Mouse (Mus musculus) midbrain, embryonic 12.5 days (tissue): Measurements from ENCODE around the gene Osgin1. TPM values are rescaled to one million over a fixed set of nuclear protein-coding genes. Genes with fewer than 3 reads are reported as not detected.
A peak's percentile ranks its signal among the peaks of the same experiment; 100 is the strongest.

Source experiments
- ATAC-seq: fragments of 200-750 bp; cut with Nextera tagmentation; 2 replicates; pipeline ENCODE4 v1.8.0; 2017; ENCODE audit warnings: low read depth, moderate TSS enrichment, moderate library complexity; ENCODE audit not compliant: low FRiP score
- H3K27ac ChIP-seq: fragments of 300-500 bp; sonication (generic); replicated peaks from 2 replicates; pipeline ENCODE4 v1.5.1; 2016; ENCODE audit warnings: mild to moderate bottlenecking
- H3K27me3 ChIP-seq: fragments of 300-500 bp; sonication (generic); 2 replicates; pipeline ENCODE4 v1.6.1; 2016; ENCODE audit warnings: mild to moderate bottlenecking
- H3K36me3 ChIP-seq: fragments of 300-500 bp; sonication (generic); 2 replicates; pipeline ENCODE4 v1.6.1; 2016
- H3K4me1 ChIP-seq: fragments of 300-500 bp; sonication (generic); 2 replicates; pipeline ENCODE4 v1.6.1; 2016
- H3K4me2 ChIP-seq: fragments of 300-500 bp; sonication (generic); replicated peaks from 2 replicates; pipeline ENCODE4 v1.6.1; 2016; ENCODE audit warnings: mild to moderate bottlenecking, moderate library complexity
- H3K4me3 ChIP-seq: fragments of 300-500 bp; sonication (generic); 2 replicates; pipeline ENCODE4 v1.5.1; 2016; ENCODE audit warnings: mild to moderate bottlenecking
- H3K9ac ChIP-seq: fragments of 300-500 bp; sonication (generic); replicated peaks from 2 replicates; pipeline ENCODE4 v1.6.1; 2016; ENCODE audit warnings: mild to moderate bottlenecking, moderate library complexity
- H3K9me3 ChIP-seq: fragments of 300-500 bp; sonication (generic); 2 replicates; pipeline ENCODE4 v1.6.1; 2016; ENCODE audit warnings: mild to moderate bottlenecking
- WGBS: fragments of 180-500 bp; shearing (Covaris S2); methylation state at CpG from one replicate; pipeline ENCODE4 v1.1.7; 2016; 5-methylcytosine and 5-hydroxymethylcytosine counted together
- polyA plus RNA-seq: library from polyadenylated mRNA; unstranded; fragments of >200 nt; fragmentation: Nextera tagmentation; extraction: Ambion mirVana; gene quantifications from 2 replicates; pipeline ENCODE4 v1.2.1, GENCODE M21; 2016

The Osgin1 gene
- polyA plus RNA-seq, 1 experiment from 2014 or later: 0.14 TPM

DNA sequence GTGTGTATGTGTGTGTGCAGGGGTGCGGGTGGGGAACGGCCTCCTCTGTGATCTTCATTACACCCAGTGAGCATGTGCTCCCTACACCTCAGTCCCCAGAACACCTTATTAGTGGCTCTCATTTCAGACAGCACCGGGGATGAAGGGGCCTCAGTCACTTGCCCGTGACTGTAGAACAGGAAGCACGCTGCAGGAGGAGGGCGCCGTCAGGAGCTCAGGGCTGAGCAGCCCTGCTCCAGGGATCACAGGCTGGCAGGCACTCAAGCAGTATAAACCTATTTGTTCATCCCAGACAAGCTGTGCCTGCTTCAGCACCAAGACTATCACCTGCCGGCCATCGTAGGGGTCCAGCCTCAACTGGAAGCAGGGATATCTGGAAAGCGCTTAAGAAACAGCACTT, 30.0 kb upstream of the Osgin1 start:
- H3K36me3 ChIP-seq: peaks cover 55% of the 10 kb centered on the region
- 76% methylated on average over 10 of the region's 10 CpGs for WGBS
- no peaks in the 10 kb centered on the region for H3K9me3 ChIP-seq
- H3K9ac ChIP-seq: no peak overlapping the region
- no peaks in the 10 kb centered on the region for H3K27me3 ChIP-seq
- H3K4me1 ChIP-seq: no peaks in the 10 kb centered on the region
- no peak for ATAC-seq
- no peak overlapping the region for H3K4me3 ChIP-seq
- no peak overlapping the region for H3K27ac ChIP-seq
- no peak overlapping the region for H3K4me2 ChIP-seq

DNA sequence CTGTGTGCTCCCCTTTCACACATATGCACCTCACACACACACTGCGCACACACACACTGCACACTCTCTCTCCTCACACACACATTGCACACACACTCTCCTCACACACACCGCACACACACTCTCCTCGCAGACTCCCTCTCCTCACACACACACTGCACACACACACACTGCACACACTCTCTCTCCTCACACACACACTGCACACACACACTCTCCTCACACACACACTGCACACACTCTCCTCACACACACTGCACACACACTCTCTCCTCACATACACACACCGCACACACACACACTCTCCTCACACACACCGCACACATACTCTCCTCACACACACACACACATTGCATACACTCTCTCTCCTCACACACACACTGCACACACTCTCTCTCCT, 29.3 kb upstream of the Osgin1 start:
- peaks cover 62% of the 10 kb centered on the region for H3K36me3 ChIP-seq

DNA sequence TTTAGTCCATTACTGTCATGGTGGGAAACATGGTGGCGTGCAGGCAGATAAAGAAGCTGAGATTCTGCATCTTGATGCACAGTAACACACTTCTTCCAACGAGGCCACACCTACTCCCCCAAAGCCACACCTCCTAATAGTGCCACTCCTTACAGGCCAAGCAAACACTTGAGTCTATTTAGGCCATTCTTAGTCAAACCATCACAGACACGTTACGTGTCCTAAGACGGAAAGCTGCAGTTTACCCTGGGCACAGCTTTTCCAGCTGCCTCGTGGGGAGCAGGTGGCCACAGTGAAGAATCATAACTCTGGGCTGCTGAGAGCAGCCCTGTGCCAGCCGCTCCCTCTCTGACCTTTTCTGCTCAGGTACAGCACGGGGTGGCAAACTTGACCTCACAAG, 25.6 kb upstream of the Osgin1 start:
- no peak overlapping the region for H3K27ac ChIP-seq
- 90% methylated on average over 8 of the region's 8 CpGs for WGBS
- H3K4me1 ChIP-seq: 0 out of 2 replicates have a peak, but pooled peaks cover 4% of the 10 kb centered on the region
- ATAC-seq: no peak
- 0 out of 2 replicates have a peak, but pooled peaks cover under 1% of the 10 kb centered on the region for H3K27me3 ChIP-seq
- no peak overlapping the region for H3K9ac ChIP-seq
- peaks cover 66% of the 10 kb centered on the region for H3K36me3 ChIP-seq
- H3K9me3 ChIP-seq: no peaks in the 10 kb centered on the region
- H3K4me2 ChIP-seq: no peak overlapping the region
- no peak overlapping the region for H3K4me3 ChIP-seq

More for the DNA sequence above, 29.3 kb upstream of the Osgin1 start:
- Histone ChIP-seq H3K4me2 (no peak overlapping the region), H3K9ac (no peak overlapping the region), H3K4me1 (no peaks in the 10 kb centered on the region), H3K27me3 (no peaks in the 10 kb centered on the region), H3K27ac (no peak overlapping the region), H3K9me3 (no peaks in the 10 kb centered on the region), H3K4me3 (no peak overlapping the region)
- WGBS: 97% methylated on average over 5 of the region's 5 CpGs
- ATAC-seq: no peak

DNA sequence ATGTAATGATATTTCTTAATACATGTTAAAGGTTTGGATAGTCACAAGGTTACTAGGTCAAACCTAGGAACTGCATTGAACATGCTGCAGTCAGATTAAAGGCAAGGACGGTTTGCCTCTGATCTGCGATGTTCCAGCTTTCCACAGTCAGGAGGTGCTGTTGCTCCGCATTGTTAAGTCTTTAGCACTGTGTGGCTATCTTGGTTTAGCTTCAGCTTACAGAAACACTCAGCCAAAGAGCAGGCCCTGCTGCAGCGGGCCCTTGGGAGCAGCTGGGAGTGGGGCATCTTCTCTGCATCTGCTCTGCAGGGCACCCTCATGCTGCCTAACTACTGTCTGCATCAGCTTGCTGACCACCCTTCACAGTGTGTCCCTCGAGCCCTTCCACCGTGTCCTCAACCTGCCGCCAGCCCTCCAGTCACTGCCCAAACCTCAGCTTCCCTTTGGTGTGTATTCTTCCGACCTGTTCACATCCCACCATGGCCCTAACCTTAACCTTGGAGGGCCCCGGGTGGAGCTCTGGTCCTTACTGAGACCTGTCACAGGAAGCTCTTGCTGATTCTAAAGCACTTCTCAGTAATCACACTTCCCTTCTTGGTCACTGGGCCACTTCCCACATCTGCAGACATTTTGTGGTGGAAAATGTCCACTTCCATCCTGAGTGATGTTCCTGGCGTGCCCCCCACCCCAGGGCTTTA, 21.7 kb upstream of the Osgin1 start:
- WGBS: 58% methylated on average over 10 of the region's 10 CpGs
- Histone ChIP-seq H3K4me3 (no peak overlapping the region), H3K9me3 (no peaks in the 10 kb centered on the region), H3K27me3 (peaks cover 17% of the 10 kb centered on the region; the same call in 1 of the 2 replicates), H3K27ac (no peak overlapping the region), H3K4me2 (no peak overlapping the region), H3K4me1 (0 out of 2 replicates have a peak, but pooled peaks cover 4% of the 10 kb centered on the region), H3K36me3 (peaks cover 43% of the 10 kb centered on the region), H3K9ac (no peak overlapping the region)
- peak; percentile 32; the same call in 1 of the 2 replicates for ATAC-seq

DNA sequence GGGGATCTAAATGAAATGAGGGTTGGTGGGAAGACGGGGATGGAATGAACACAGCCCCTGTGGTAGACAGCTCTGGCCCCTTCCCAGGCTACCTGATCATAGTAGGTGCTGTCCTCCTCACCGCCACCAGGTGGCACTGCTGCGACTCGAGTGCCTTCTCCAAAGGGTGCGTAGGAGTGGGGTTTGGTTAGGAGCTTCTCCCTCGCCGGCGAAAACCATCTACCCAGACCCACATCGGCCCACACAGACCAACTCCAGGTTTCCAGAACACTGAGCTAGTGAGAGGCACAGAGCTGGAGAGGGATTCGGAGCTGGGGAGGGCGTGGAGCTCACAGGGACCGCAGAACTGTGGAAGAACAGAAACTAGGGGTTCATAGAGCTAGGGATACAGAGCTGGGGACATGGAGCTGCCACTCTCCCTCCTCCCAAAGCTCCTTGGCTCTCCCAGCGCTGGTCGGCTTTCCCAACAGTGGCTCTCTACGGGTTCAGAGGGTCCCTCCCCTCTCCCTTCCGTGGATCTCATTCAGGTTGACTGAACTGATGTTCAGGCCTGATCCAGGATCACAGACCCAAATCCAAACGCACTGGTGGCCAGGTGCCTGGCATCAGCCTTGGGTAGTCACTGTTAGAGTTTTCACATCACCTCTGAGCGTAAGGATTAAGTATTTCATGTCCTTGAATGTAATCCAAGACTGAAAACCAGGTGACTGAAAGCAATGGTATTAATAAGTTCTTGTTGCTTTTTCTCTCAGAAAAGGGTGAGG, 21.0 kb upstream of the Osgin1 start:
- 11% methylated on average over 18 of the region's 18 CpGs for WGBS
- 0 out of 2 replicates have a peak, but pooled peaks cover 4% of the 10 kb centered on the region for H3K4me1 ChIP-seq
- H3K4me3 ChIP-seq: peak overlapping the region; percentile 22; the same call in 1 of the 2 replicates
- H3K9ac ChIP-seq: peak overlapping the region; percentile 43
- peaks cover 17% of the 10 kb centered on the region; the same call in 1 of the 2 replicates for H3K27me3 ChIP-seq
- ATAC-seq: peak; percentile 84
- no peaks in the 10 kb centered on the region for H3K9me3 ChIP-seq
- peak overlapping the region; percentile 48 for H3K4me2 ChIP-seq
- no peak overlapping the region for H3K27ac ChIP-seq
- peaks cover 36% of the 10 kb centered on the region for H3K36me3 ChIP-seq

DNA sequence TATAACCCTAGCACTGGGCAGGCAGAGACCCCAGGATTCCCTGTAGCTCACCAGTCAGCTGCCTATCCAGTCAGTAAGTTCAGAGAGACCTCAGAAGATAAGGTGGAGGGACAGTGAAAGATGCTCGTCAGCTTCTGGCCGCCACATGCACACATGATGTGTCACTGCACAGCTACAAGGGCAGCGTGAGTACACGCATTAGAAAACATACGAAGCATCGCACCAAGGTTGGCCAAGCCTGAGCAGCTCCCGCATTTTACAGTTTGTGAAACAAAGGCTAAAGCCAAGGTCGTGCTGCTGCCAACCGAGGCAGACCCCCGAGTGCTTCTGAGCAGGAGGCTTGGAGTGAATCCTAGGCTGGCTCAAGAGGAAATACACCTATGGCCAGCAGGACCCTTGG, 20.3 kb upstream of the Osgin1 start:
- H3K9me3 ChIP-seq: no peaks in the 10 kb centered on the region
- H3K27ac ChIP-seq: no peak overlapping the region
- H3K4me3 ChIP-seq: no peak overlapping the region
- WGBS: 89% methylated on average over 10 of the region's 10 CpGs
- peaks cover 17% of the 10 kb centered on the region; the same call in 1 of the 2 replicates for H3K27me3 ChIP-seq
- ATAC-seq: no peak
- H3K4me1 ChIP-seq: 0 out of 2 replicates have a peak, but pooled peaks cover 4% of the 10 kb centered on the region
- no peak overlapping the region for H3K4me2 ChIP-seq
- peaks cover 29% of the 10 kb centered on the region for H3K36me3 ChIP-seq
- no peak overlapping the region for H3K9ac ChIP-seq

DNA sequence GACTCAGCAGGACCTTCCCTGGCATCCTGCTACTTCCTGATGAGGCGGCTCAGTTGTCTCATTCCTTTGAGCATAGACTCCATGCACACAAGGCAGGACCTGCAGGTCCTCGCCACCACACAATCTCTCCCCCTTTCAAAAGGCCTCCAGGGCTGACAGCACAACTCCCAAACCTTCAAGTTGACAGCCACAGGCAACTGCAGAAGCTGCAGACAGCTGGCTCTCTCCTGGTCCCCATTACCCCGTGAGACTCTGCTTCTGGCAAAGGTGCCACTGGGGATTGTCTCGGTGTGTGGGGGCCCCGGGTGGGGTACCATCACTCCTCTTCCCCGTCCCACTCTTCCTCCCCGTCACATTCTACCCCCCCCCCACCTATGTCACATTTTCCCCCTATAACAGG, 13.6 kb upstream of the Osgin1 start:
- Histone ChIP-seq H3K27me3 (peaks cover 2% of the 10 kb centered on the region; the same call in 1 of the 2 replicates), H3K27ac (no peak overlapping the region), H3K36me3 (no peaks in the 10 kb centered on the region), H3K4me1 (no peaks in the 10 kb centered on the region), H3K9ac (no peak overlapping the region), H3K4me2 (no peak overlapping the region), H3K4me3 (no peak overlapping the region), H3K9me3 (no peaks in the 10 kb centered on the region)
- WGBS: 79% methylated on average over 7 of the region's 7 CpGs
- no peak for ATAC-seq

DNA sequence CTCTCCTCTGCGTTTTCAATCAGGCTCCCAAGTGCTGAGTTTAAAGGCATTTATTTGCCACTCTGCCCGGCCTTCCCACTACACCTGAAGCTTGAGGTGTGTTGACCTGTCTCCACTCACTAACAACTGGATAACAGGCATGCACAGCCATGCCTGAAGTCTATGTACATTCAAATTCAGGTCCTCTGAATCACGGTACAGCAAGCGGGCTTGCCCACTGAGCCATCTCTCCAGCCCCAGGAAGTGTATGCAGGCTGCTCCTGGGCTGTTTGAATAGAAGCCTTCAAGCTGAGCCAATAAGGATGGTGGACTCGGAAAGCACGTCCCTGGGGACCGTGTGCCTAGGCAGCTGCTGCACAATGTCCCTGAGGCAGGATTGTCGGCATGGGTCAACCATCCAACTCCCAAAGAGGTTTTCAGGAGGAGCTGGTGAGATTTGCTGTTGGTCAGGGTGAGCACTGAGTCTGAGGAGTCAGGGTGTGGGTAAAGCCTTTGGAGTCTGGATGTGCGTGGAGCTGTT, 12.3 kb upstream of the Osgin1 start:
- no peak overlapping the region for H3K4me2 ChIP-seq
- H3K9ac ChIP-seq: no peak overlapping the region

DNA sequence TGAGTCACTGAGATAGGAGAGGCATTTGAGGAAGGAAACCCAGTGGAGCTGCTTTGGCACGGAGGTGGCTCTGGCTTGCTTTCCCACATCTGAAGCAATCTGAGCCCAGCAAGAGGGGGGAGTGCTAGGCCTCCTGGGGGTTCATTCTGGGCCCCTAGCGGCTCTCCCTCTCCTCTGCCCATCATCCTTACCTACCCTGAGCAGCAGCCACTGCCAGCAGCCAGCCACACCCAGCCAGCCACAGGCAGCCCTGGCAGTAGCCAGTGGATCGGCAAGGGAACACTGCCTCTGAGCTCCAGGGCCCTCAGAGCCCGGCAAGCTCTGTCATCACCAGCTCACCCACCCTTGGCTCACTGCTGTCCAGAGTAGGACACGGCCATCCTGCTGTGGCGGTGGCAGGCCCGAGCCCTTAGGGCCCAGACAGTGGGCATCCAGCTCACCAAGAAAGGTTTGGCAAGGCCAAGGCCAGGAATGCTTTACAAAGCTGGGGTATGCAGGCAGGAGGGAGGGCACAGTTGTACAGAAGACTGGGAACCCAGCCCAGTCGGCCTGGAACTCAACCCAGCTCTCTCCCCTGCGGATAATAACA, 11.7 kb upstream of the Osgin1 start:
- Histone ChIP-seq H3K27me3 (no peaks in the 10 kb centered on the region; the same call in 1 of the 2 replicates), H3K27ac (no peak overlapping the region), H3K36me3 (no peaks in the 10 kb centered on the region), H3K9ac (0 out of 2 replicates have a peak overlapping the region, but pooled peaks have one; percentile 31), H3K4me3 (no peak overlapping the region), H3K9me3 (no peaks in the 10 kb centered on the region), H3K4me1 (no peaks in the 10 kb centered on the region), H3K4me2 (no peak overlapping the region)
- ATAC-seq: no peak
- WGBS: 72% methylated on average over 9 of the region's 9 CpGs

More for the DNA sequence above, 12.3 kb upstream of the Osgin1 start:
- 54% methylated on average over 9 of the region's 9 CpGs for WGBS
- H3K4me1 ChIP-seq: no peaks in the 10 kb centered on the region
- no peaks in the 10 kb centered on the region for H3K36me3 ChIP-seq
- H3K9me3 ChIP-seq: no peaks in the 10 kb centered on the region
- no peak overlapping the region for H3K27ac ChIP-seq
- no peaks in the 10 kb centered on the region; the same call in 1 of the 2 replicates for H3K27me3 ChIP-seq
- no peak overlapping the region for H3K4me3 ChIP-seq
- no peak for ATAC-seq

DNA sequence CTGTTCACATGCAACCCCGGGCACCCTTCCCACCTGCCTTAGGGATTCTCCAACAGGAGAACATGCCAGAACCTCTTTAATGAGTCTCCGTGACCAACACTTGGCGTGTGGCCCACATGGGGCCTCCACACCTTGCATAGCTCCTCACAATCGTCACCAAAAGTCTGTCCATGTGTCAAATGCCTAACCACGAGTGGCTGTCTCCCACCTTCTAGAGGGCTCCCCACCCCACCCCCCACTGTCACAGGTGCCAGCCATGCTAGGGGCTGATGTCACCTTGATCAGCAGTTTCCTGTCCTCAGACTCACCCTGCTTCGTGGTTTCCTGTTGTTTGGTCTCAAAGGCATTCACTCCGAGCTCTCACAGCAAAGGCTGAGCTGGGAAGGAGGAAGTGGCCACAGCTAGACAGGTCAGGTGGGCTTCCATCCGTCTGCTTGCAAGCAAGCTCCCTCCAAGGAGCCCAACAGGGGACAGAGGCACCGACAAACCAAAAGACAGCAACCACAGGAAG, 10.2 kb upstream of the Osgin1 start:
- H3K4me1 ChIP-seq: no peaks in the 10 kb centered on the region
- no peaks in the 10 kb centered on the region for H3K36me3 ChIP-seq
- no peak overlapping the region for H3K9ac ChIP-seq
- H3K9me3 ChIP-seq: no peaks in the 10 kb centered on the region
- no peak overlapping the region for H3K4me3 ChIP-seq
- whole genome bisulfite sequencing: 81% methylated on average over 9 of the region's 9 CpGs
- no peak overlapping the region for H3K27ac ChIP-seq
- H3K27me3 ChIP-seq: no peaks in the 10 kb centered on the region
- no peak for ATAC-seq
- H3K4me2 ChIP-seq: no peak overlapping the region

DNA sequence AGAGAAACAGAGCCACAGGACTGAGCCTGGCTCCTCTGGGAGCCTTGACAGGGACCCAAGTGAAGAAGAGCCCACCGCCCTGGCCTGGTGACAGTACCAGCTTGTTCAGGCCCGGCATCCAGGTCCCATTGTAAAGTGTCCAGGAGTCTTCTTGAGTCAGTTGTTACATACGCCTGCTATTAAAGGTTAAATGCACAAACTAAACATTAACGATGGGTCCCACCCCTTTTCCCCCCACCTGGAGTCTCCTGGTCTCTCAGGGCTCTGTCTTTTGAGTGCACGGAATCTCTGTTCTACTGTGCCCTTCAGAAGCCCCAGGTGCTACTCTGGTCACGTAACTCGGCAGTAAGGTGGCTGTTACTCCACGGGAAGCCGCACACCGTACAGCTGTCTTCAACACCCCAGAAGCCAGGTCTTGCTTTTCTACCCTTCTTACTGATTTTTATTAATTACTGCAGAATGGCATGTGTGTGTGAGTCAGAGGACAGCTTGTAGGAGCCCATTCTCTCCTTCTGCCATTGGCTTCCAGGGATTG, 9.7 kb upstream of the Osgin1 start:
- Histone ChIP-seq H3K9ac (no peak overlapping the region), H3K27me3 (no peaks in the 10 kb centered on the region), H3K4me2 (no peak overlapping the region), H3K36me3 (no peaks in the 10 kb centered on the region), H3K4me1 (no peaks in the 10 kb centered on the region), H3K27ac (no peak overlapping the region), H3K9me3 (no peaks in the 10 kb centered on the region), H3K4me3 (no peak overlapping the region)
- 90% methylated on average over 10 of the region's 10 CpGs for WGBS
- no peak for ATAC-seq
